Mouse (Mus musculus): Measurements from ENCODE around the gene Nt5c2.

- TF ChIP-seq POLR2A (IDR thresholded peaks at IDR 0.05; ENCODE audit: borderline replicate concordance, low read depth, low read length) (no peak), CTCF (IDR thresholded peaks at IDR 0.05; ENCODE audit: low read depth, low read length) (no peak)
Measured at GRCm38 (mm10) chr19:47022709-47023108, 7.8 kb upstream of the Nt5c2 start.
